Mouse (Mus musculus) neural tube, embryonic 15.5 days (tissue): Measurements from ENCODE around the gene Pik3ip1. TPM values are rescaled to one million over a fixed set of nuclear protein-coding genes. Genes with fewer than 3 reads are reported as not detected.

Experiments used
- ATAC-seq: fragments of 200-750 bp; cut with Nextera tagmentation; 2 replicates; pipeline ENCODE4 v1.8.0; 2017; ENCODE audit warnings: mild to moderate bottlenecking, moderate TSS enrichment, moderate library complexity; ENCODE audit not compliant: low FRiP score
- H3K27ac ChIP-seq: fragments of 300-500 bp; sonication (generic); replicated peaks from 2 replicates; pipeline ENCODE4 v1.5.1; 2015; ENCODE audit warnings: mild to moderate bottlenecking, inconsistent platforms
- H3K27me3 ChIP-seq: fragments of 300-500 bp; sonication (generic); replicated peaks from 2 replicates; pipeline ENCODE4 v1.6.1; 2015; ENCODE audit warnings: inconsistent platforms
- H3K36me3 ChIP-seq: fragments of 300-500 bp; sonication (generic); 2 replicates; pipeline ENCODE4 v1.6.1; 2015; ENCODE audit warnings: inconsistent platforms
- H3K4me1 ChIP-seq: fragments of 300-500 bp; sonication (generic); 2 replicates; pipeline ENCODE4 v1.6.1; 2015; ENCODE audit warnings: inconsistent platforms
- H3K4me2 ChIP-seq: fragments of 300-500 bp; sonication (generic); 2 replicates; pipeline ENCODE4 v1.6.1; 2015; ENCODE audit warnings: inconsistent platforms, mild to moderate bottlenecking, moderate library complexity
- H3K4me3 ChIP-seq: fragments of 300-500 bp; sonication (generic); replicated peaks from 2 replicates; pipeline ENCODE4 v1.5.1; 2015; ENCODE audit warnings: mild to moderate bottlenecking, inconsistent platforms
- H3K9ac ChIP-seq: fragments of 300-500 bp; sonication (generic); replicated peaks from 2 replicates; pipeline ENCODE4 v1.6.1; 2015; ENCODE audit warnings: mild to moderate bottlenecking, inconsistent platforms
- H3K9me3 ChIP-seq: fragments of 300-500 bp; sonication (generic); replicated peaks from 2 replicates; pipeline ENCODE4 v1.6.1; 2016; ENCODE audit warnings: inconsistent platforms
- WGBS: fragments of 180-500 bp; shearing (Covaris S2); methylation state at CpG from one replicate; pipeline ENCODE4 v1.1.7; 2015; ENCODE audit warnings: mixed read lengths; 5-methylcytosine and 5-hydroxymethylcytosine counted together
- polyA plus RNA-seq: library from polyadenylated mRNA; unstranded; fragments of >200 nt; fragmentation: Nextera tagmentation; extraction: Ambion mirVana; gene quantifications from 2 replicates; pipeline ENCODE4 v1.2.1, GENCODE M21; 2015

Pik3ip1 gene
- polyA plus RNA-seq, 1 experiment from 2014 or later, result 28.7 TPM

DNA sequence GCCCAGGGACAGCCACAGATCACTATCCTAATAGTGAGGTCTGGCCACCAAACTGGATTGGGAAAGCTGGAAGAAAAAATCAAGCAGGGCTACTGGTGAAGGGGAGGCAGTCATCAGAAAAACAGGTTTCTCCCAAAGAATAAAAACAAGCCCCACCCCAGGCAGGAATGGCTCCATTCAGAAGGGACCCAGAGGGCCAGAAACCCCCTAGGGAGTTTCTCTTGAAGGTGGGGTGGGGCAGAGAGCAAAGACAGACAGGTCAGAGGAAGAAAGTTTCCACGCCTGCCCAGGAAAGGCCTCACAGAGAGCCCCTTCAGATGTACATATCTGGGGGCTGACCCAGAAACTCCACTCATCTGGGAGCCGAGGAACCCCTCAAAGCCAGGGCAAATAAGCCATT lies 40.0 kb downstream of the Pik3ip1 start:
- Histone ChIP-seq H3K4me3 (peak overlapping the region; percentile 69), H3K36me3 (no peaks in the 10 kb centered on the region), H3K4me2 (peak overlapping the region; percentile 71), H3K27me3 (no peaks in the 10 kb centered on the region), H3K27ac (peak overlapping the region; percentile 91; the same call in 1 of the 2 replicates), H3K9ac (peak overlapping the region; percentile 87), H3K9me3 (no peaks in the 10 kb centered on the region), H3K4me1 (peaks cover 69% of the 10 kb centered on the region)
- no peak for ATAC-seq
- WGBS, result 74% methylated on average over 2 of the region's 2 CpGs

DNA sequence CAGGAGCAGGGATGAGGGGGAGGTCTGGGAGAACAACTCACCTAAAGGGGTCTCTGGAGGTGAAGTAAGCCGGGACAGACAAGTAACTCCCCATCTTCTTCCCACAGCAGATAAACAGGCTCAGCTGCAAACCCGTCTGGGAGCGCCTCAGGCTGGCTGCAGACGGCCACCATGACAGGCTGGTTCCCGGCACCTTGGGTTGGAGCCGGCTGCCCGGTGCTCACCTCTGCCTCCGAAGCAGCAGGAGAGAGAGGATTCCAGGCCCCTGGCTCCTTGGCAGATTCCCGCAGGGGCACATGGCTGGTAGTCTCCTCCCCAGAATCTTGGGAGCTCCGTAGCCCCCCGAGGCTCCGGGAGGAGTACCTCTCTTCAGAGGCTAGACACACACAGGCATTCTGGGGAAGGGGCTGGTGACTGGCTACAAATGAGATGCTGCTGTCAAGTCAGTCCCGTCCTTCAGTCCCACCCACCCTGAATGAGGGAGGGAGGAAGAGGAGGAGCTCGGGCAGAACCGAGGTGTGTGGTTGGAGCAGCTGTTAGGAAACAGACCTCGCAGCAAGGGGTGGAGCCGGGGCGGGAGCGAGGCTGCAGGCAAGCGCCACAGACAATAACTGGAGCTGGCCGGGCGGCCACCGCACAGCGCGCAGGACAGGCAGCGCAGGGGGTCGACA lies 40.9 kb downstream of the Pik3ip1 start:
- Histone ChIP-seq H3K27me3 (no peaks in the 10 kb centered on the region), H3K36me3 (no peaks in the 10 kb centered on the region), H3K9ac (peak overlapping the region; percentile 87), H3K4me3 (peak overlapping the region; percentile 69), H3K4me1 (peaks cover 69% of the 10 kb centered on the region), H3K4me2 (peak overlapping the region; percentile 71), H3K9me3 (no peaks in the 10 kb centered on the region), H3K27ac (peak overlapping the region; percentile 91)
- peak; percentile 96 for ATAC-seq
- 1% methylated on average over 27 of the region's 27 CpGs for WGBS

DNA sequence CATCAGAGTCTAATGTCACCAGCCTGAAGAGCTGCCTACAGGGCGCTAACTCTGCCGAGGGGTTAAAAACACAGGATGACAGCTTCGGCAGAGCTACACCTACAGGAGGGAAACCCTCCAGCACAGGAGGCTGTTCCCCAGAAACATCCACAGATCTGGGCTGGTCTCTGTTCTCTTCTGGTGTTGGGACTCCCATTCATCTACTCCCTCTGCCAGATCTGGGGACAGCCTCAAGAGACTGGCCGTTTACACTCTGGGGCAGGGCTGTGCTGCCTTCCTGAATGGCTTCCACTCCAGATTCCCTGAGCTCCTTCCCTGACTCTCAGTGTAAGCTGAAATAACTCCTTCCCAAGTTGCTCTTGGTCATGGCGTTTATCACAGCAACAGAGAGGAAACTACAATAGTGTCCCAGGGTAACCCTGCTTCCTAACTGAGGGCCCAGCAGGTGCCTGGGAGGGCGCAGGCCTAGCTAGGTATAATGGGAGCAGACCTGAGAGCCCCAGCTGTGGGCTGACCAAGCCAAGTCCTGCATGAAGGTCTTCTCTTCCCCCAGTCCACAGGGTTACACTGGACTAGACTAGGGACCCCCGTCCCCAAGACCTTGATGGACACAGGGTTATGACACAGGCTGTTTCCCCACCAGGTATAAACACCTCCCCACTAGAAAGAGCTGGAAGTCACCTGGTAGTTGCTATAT lies 41.5 kb downstream of the Pik3ip1 start:
- Histone ChIP-seq H3K27ac (peak overlapping the region; percentile 91), H3K9ac (peak overlapping the region; percentile 87), H3K9me3 (no peaks in the 10 kb centered on the region), H3K36me3 (no peaks in the 10 kb centered on the region), H3K4me3 (peak overlapping the region; percentile 69), H3K27me3 (no peaks in the 10 kb centered on the region), H3K4me2 (peak overlapping the region; percentile 71), H3K4me1 (peaks cover 65% of the 10 kb centered on the region)
- 22% methylated on average over 7 of the region's 7 CpGs for WGBS
- ATAC-seq, result peak; percentile 45

DNA sequence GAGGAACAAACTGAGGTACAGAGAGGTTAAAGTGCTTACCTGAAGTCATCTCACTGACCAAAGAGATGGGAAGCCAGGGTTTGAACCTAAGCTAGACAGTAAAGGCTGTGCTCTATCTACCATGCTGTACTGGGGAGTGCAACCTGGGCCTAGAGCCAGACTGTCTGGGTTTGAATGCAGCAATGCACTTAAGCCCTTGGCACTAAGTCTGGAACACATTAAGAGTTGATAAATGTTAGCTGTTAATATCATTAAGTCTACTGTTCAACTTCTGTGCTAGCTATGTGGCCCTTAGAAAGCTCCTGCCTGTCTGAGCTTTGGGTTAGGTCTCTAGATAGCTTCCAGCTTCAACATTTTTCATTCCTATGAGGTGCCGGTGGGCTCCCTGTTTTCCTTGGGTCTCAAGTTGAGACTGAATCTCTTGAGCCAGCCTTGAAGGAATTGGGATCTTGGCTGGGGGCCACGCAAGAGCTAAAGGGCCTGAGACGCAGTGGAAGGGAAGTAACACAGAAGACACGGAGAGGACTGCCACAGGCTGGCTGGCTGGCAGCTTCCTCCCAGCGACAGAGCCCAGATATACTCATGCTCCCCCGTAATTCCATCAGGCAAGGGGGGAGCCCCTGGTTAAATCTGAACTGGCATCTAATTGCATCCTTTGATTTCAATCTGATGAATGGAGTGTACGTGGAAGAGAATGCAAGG lies 43.5 kb downstream of the Pik3ip1 start:
- Histone ChIP-seq H3K4me1 (peaks cover 51% of the 10 kb centered on the region), H3K9ac (no peak overlapping the region), H3K27me3 (no peaks in the 10 kb centered on the region), H3K4me3 (no peak overlapping the region), H3K9me3 (no peaks in the 10 kb centered on the region), H3K4me2 (peak overlapping the region; percentile 34), H3K27ac (peak overlapping the region; percentile 74), H3K36me3 (no peaks in the 10 kb centered on the region)
- WGBS, result 37% methylated on average over 7 of the region's 7 CpGs
- 0 out of 2 replicates have a peak, but pooled peaks have one; percentile 13 for ATAC-seq

DNA sequence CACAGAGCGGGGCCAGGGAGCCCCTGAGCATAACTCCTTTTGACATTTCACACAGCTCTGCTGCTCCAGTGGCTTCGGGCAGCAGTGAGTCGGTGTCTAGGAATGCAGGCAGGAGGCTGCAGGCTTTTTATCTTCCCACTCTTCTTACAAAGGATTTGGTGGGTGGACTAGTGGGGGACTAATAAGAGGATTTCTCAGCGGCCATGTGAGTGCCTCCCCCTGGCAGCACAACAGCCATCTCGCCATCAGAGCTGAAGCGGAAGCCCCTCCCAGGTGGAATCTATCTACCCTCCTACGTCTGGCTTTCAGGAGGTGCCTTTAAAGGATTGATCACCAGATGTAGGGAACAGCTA lies 44.1 kb downstream of the Pik3ip1 start:
- WGBS, result 15% methylated on average over 7 of the region's 7 CpGs
- Histone ChIP-seq H3K36me3 (no peaks in the 10 kb centered on the region), H3K27me3 (no peaks in the 10 kb centered on the region), H3K27ac (peak overlapping the region; percentile 74), H3K4me2 (peak overlapping the region; percentile 34), H3K4me1 (peaks cover 46% of the 10 kb centered on the region), H3K9ac (no peak overlapping the region), H3K4me3 (no peak overlapping the region), H3K9me3 (no peaks in the 10 kb centered on the region)
- ATAC-seq, result 0 out of 2 replicates have a peak, but pooled peaks have one; percentile 16

DNA sequence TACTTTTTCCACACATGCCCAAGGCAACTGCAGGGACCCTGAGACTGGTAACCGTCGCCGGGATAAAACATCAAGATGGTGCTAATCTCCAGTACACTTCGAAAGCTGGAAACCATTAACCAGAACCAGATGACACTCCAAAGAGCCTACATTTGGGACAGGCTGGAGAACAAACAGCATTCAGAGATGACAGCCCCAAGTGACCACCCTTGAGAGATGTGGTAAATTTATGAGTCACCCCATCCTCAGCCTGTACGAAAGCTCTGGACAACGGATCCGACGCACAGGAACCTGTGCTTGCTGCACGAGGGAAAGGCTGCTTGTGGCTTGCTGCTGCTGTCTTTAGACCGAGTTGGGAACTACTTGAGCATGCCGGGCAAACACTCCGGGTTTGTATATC lies 44.5 kb downstream of the Pik3ip1 start:
- Histone ChIP-seq H3K27me3 (no peaks in the 10 kb centered on the region), H3K36me3 (no peaks in the 10 kb centered on the region), H3K4me1 (peaks cover 41% of the 10 kb centered on the region), H3K4me2 (peak overlapping the region; percentile 34), H3K9ac (no peak overlapping the region), H3K27ac (peak overlapping the region; percentile 74), H3K9me3 (no peaks in the 10 kb centered on the region), H3K4me3 (no peak overlapping the region)
- ATAC-seq, result no peak
- 69% methylated on average over 12 of the region's 12 CpGs for WGBS

DNA sequence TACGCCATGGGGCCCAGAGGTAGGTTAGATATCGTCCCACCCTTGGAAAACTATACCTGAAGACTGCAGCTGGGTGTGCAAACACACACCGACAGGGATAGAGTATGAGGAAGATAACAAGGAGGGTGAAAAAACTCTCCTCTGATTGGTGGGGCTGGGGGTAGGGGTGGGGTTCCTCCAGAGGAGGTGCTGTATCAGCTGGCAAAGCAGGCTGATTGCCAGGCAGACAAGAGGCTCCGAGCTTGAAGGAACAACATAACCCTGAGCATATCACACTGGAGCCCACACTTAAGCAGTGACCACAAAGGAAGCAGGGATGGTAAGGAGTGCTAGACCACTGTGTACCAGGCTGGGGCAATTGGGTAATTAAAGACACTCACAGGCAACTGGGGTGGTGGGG lies 49.2 kb downstream of the Pik3ip1 start:
- Histone ChIP-seq H3K36me3 (peaks cover 3% of the 10 kb centered on the region; the same call in 1 of the 2 replicates), H3K9ac (no peak overlapping the region), H3K4me1 (peaks cover 10% of the 10 kb centered on the region), H3K9me3 (no peaks in the 10 kb centered on the region), H3K27me3 (no peaks in the 10 kb centered on the region), H3K4me3 (no peak overlapping the region), H3K4me2 (no peak overlapping the region), H3K27ac (no peak overlapping the region)
- ATAC-seq, result no peak
- WGBS, result 79% methylated on average over 4 of the region's 4 CpGs

DNA sequence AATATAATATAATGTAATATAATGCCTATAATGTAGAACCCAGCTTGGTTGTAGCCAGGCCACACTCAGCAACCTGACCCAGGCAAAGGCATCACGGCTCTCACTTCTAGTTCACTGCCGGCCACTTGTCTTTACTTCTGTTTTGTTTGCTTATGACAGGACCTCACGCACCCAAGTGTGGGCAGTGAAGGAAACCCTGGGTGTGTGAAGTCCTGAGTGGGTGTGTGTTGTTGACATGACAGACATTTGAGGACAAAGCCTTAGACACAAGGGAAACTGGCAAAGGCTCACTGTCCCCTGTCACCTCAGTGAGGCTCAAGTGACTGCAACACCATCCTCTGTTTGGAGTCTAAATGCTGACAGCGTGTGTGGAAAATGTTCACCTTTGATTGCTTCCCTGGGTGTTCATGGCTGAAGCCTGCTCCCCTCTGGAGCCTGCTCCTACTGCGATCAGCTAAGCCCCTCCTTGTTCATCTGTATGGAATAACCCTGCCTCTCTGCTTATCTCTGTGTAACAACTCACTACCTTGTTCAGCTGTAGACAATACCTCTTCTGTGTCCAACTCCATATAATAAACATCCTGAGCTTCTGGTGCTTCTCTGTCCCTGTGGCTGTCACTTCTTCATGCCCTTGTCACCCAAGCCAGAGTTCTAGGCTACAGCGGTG lies 51.1 kb downstream of the Pik3ip1 start:
- H3K9me3 ChIP-seq, result no peaks in the 10 kb centered on the region
- H3K4me2 ChIP-seq, result no peak overlapping the region
- H3K4me1 ChIP-seq, result peaks cover 3% of the 10 kb centered on the region; the same call in 1 of the 2 replicates
- H3K27ac ChIP-seq, result no peak overlapping the region
- no peak overlapping the region for H3K4me3 ChIP-seq
- no peak overlapping the region for H3K9ac ChIP-seq
- 97% methylated on average over 6 of the region's 6 CpGs for WGBS
- H3K27me3 ChIP-seq, result no peaks in the 10 kb centered on the region
- peaks cover 3% of the 10 kb centered on the region; the same call in 1 of the 2 replicates for H3K36me3 ChIP-seq
- no peak for ATAC-seq

DNA sequence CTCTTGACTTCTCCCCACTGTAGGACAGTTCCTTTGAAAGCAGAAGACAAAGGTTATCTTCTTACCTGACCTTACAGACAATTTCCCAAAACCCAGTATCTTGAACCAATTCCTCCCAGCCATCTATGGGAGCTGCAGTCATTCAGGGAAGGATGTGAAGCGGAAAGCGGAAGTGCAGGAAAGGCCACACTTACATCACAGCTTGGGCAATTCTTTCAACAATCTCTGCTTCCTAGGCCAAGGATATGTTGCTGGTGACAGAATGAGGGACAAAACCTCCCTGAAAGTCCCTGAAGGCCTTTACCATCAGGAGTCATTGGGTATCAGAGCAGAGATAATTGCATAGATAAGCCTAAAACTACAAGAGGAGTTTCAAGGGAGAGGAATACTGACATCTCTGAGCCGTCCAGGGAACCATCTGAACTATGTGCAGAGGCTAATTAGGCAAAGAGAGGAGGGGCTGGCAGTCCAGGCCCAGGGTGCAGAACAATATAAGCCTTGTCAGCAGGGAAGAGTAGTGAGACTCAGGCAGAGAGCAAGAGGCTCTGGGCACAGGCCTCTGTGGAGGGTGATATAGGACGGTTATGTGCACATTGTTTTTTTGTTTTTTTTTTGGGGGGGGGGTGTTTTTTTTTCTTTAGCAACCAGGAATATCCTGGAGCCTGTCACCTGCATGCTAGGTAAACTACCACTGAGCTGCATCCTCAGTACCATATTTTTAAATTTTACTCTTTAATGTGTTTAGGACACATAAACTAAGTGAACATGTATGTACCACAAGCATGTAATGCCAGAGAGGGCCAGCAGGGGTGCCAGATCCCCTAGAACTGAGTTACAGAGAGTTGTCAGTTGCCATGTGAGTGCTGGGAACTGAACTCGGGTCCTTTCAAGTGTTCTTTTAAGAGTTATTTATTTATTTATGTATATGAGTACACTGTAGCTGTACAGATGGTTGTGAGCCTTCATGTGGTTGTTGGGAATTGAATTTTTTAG lies 52.7 kb downstream of the Pik3ip1 start:
- H3K9me3 ChIP-seq, result no peaks in the 10 kb centered on the region
- no peak overlapping the region for H3K4me2 ChIP-seq
- WGBS, result 75% methylated on average over 5 of the region's 5 CpGs
- no peak overlapping the region for H3K4me3 ChIP-seq
- no peak overlapping the region for H3K9ac ChIP-seq
- H3K27ac ChIP-seq, result peak overlapping the region; percentile 58; the same call in 1 of the 2 replicates
- H3K4me1 ChIP-seq, result peaks cover 6% of the 10 kb centered on the region; the same call in 1 of the 2 replicates
- H3K36me3 ChIP-seq, result peaks cover 3% of the 10 kb centered on the region; the same call in 1 of the 2 replicates
- no peaks in the 10 kb centered on the region for H3K27me3 ChIP-seq
- no peak for ATAC-seq

DNA sequence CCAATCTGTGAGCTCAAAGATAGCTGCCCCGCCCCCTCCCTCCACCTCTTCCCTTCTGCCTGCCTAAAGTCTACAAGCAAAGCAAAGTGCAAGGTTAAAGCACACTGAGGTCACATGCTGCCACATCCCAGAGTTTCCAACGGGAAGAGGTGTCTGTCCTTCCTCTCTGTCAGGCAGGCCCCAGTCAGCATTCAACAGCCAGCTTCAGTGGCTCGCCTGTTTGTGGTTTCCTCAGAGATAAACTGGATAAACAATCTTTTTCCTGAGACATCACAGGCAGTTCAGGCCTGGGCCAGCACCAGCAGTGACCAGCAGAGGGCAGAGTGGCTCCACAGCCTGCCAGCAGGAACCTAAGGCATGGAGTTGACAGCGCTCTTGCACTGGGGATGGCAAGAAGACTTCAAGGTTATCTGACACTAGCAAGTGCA lies 56.8 kb downstream of the Pik3ip1 start:
- Histone ChIP-seq H3K4me1 (peaks cover 6% of the 10 kb centered on the region; the same call in 1 of the 2 replicates), H3K27ac (no peak overlapping the region), H3K9me3 (no peaks in the 10 kb centered on the region), H3K9ac (no peak overlapping the region), H3K4me3 (no peak overlapping the region), H3K36me3 (peaks cover under 1% of the 10 kb centered on the region; the same call in 1 of the 2 replicates), H3K27me3 (no peaks in the 10 kb centered on the region), H3K4me2 (no peak overlapping the region)
- peak; percentile 84 for ATAC-seq
- 31% methylated on average over 4 of the region's 4 CpGs for WGBS
